Mouse (Mus musculus): ENCODE results near the gene Hnrnpll. TPM values are rescaled to one million over a fixed set of nuclear protein-coding genes. Genes with fewer than 3 reads are reported as not detected.

Hnrnpll gene
- polyA plus RNA-seq, 1 experiment from 2014 or later, result 57.2 TPM

- ATAC-seq (replicated peaks; ENCODE audit: low FRiP score) (no peak), DNase-seq (ENCODE audit: low spot score) (no peak)
- Histone ChIP-seq H3K9me3 (ENCODE audit: control insufficient read depth, low read length) (no peaks in the 10 kb centered on the region), H3K9ac (ENCODE audit: low read depth, low read length) (no peak overlapping the region), H3K27me3 (replicated peaks; ENCODE audit: control insufficient read depth, insufficient read depth, low read length) (no peaks in the 10 kb centered on the region), H3K4me3 (ENCODE audit: low read depth, low read length) (no peak overlapping the region), H3K36me3 (ENCODE audit: control insufficient read depth, insufficient read depth, low read length) (peaks cover 32% of the 10 kb centered on the region), H3K4me1 (replicated peaks; ENCODE audit: control insufficient read depth, insufficient read depth, low read length) (no peaks in the 10 kb centered on the region), H3K27ac (ENCODE audit: low read depth, low read length) (no peak overlapping the region), H3K4me2 (no peak overlapping the region)
- 73% methylated on average over 7 of the region's 7 CpGs for WGBS
These were observed 13.9 kb downstream of the Hnrnpll start for GRCm38 (mm10) chr17:80048230-80048629.

GRCm38 (mm10) chr17:80041739-80042138 is 20.4 kb downstream of the Hnrnpll start:
- H3K36me3 ChIP-seq (ENCODE audit: control insufficient read depth, insufficient read depth, low read length), result peaks cover 10% of the 10 kb centered on the region
- no peak for ATAC-seq (replicated peaks; ENCODE audit: low FRiP score)
- no peak overlapping the region for H3K27ac ChIP-seq (ENCODE audit: low read depth, low read length)
- WGBS, result 88% methylated on average over 1 of the region's 1 CpGs
- DNase-seq (ENCODE audit: low spot score), result no peak
- no peaks in the 10 kb centered on the region for H3K27me3 ChIP-seq (replicated peaks; ENCODE audit: control insufficient read depth, insufficient read depth, low read length)
- no peak overlapping the region for H3K9ac ChIP-seq (ENCODE audit: low read depth, low read length)
- no peaks in the 10 kb centered on the region for H3K9me3 ChIP-seq (ENCODE audit: control insufficient read depth, low read length)
- no peak overlapping the region for H3K4me3 ChIP-seq (ENCODE audit: low read depth, low read length)
- no peaks in the 10 kb centered on the region for H3K4me1 ChIP-seq (replicated peaks; ENCODE audit: control insufficient read depth, insufficient read depth, low read length)
- no peak overlapping the region for H3K4me2 ChIP-seq

- Histone ChIP-seq H3K4me2 (no peak overlapping the region), H3K9me3 (ENCODE audit: control insufficient read depth, low read length) (no peaks in the 10 kb centered on the region), H3K27ac (ENCODE audit: low read depth, low read length) (no peak overlapping the region), H3K9ac (ENCODE audit: low read depth, low read length) (no peak overlapping the region), H3K4me3 (ENCODE audit: low read depth, low read length) (no peak overlapping the region), H3K36me3 (ENCODE audit: control insufficient read depth, insufficient read depth, low read length) (peaks cover 19% of the 10 kb centered on the region; the same call in 1 of the 2 replicates), H3K27me3 (replicated peaks; ENCODE audit: control insufficient read depth, insufficient read depth, low read length) (no peaks in the 10 kb centered on the region), H3K4me1 (replicated peaks; ENCODE audit: control insufficient read depth, insufficient read depth, low read length) (no peaks in the 10 kb centered on the region)
- DNase-seq (ENCODE audit: low spot score) (no peak), ATAC-seq (replicated peaks; ENCODE audit: low FRiP score) (no peak)
- 92% methylated on average over 6 of the region's 6 CpGs for WGBS
These were observed 33.5 kb downstream of the Hnrnpll start for GRCm38 (mm10) chr17:80028675-80029074.

- H3K9me3 ChIP-seq (ENCODE audit: control insufficient read depth, low read length), result no peaks in the 10 kb centered on the region
- H3K9ac ChIP-seq (ENCODE audit: low read depth, low read length), result no peak overlapping the region
- ATAC-seq (replicated peaks; ENCODE audit: low FRiP score) (no peak; the same call in 1 of the 2 replicates), DNase-seq (ENCODE audit: low spot score) (no peak)
- no peaks in the 10 kb centered on the region for H3K27me3 ChIP-seq (replicated peaks; ENCODE audit: control insufficient read depth, insufficient read depth, low read length)
- no peak overlapping the region for H3K4me2 ChIP-seq
- peaks cover 10% of the 10 kb centered on the region; the same call in 1 of the 2 replicates for H3K36me3 ChIP-seq (ENCODE audit: control insufficient read depth, insufficient read depth, low read length)
- no peak overlapping the region for H3K27ac ChIP-seq (ENCODE audit: low read depth, low read length)
- no peak overlapping the region for H3K4me3 ChIP-seq (ENCODE audit: low read depth, low read length)
- H3K4me1 ChIP-seq (replicated peaks; ENCODE audit: control insufficient read depth, insufficient read depth, low read length), result no peaks in the 10 kb centered on the region
- whole genome bisulfite sequencing, result 87% methylated on average over 5 of the region's 5 CpGs
These were observed 35.8 kb downstream of the Hnrnpll start for GRCm38 (mm10) chr17:80026189-80026936.

GRCm38 (mm10) chr17:80022090-80022489 is 40.0 kb downstream of the Hnrnpll start:
- ATAC-seq (replicated peaks; ENCODE audit: low FRiP score), result no peak
- Histone ChIP-seq H3K4me3 (ENCODE audit: low read depth, low read length) (no peak overlapping the region), H3K9me3 (ENCODE audit: control insufficient read depth, low read length) (no peaks in the 10 kb centered on the region), H3K4me1 (replicated peaks; ENCODE audit: control insufficient read depth, insufficient read depth, low read length) (peaks cover 17% of the 10 kb centered on the region), H3K36me3 (ENCODE audit: control insufficient read depth, insufficient read depth, low read length) (no peaks in the 10 kb centered on the region), H3K27me3 (replicated peaks; ENCODE audit: control insufficient read depth, insufficient read depth, low read length) (no peaks in the 10 kb centered on the region), H3K4me2 (no peak overlapping the region), H3K9ac (ENCODE audit: low read depth, low read length) (no peak overlapping the region), H3K27ac (ENCODE audit: low read depth, low read length) (no peak overlapping the region)
- 79% methylated on average over 5 of the region's 5 CpGs for WGBS
- DNase-seq (ENCODE audit: low spot score), result no peak

- DNase-seq (ENCODE audit: low spot score) (no peak), ATAC-seq (replicated peaks; ENCODE audit: low FRiP score) (no peak)
- Histone ChIP-seq H3K4me2 (no peak overlapping the region), H3K4me1 (replicated peaks; ENCODE audit: control insufficient read depth, insufficient read depth, low read length) (peaks cover 17% of the 10 kb centered on the region), H3K4me3 (ENCODE audit: low read depth, low read length) (no peak overlapping the region), H3K27me3 (replicated peaks; ENCODE audit: control insufficient read depth, insufficient read depth, low read length) (no peaks in the 10 kb centered on the region), H3K9me3 (ENCODE audit: control insufficient read depth, low read length) (no peaks in the 10 kb centered on the region), H3K27ac (ENCODE audit: low read depth, low read length) (no peak overlapping the region), H3K36me3 (ENCODE audit: control insufficient read depth, insufficient read depth, low read length) (no peaks in the 10 kb centered on the region), H3K9ac (ENCODE audit: low read depth, low read length) (no peak overlapping the region)
- 56% methylated on average over 2 of the region's 2 CpGs for WGBS
These were observed 41.6 kb downstream of the Hnrnpll start for GRCm38 (mm10) chr17:80020495-80020894.

- Histone ChIP-seq H3K36me3 (ENCODE audit: control insufficient read depth, insufficient read depth, low read length) (no peaks in the 10 kb centered on the region), H3K4me3 (ENCODE audit: low read depth, low read length) (peak overlapping the region; percentile 25), H3K27ac (ENCODE audit: low read depth, low read length) (no peak overlapping the region), H3K27me3 (replicated peaks; ENCODE audit: control insufficient read depth, insufficient read depth, low read length) (no peaks in the 10 kb centered on the region), H3K9me3 (ENCODE audit: control insufficient read depth, low read length) (no peaks in the 10 kb centered on the region), H3K4me1 (replicated peaks; ENCODE audit: control insufficient read depth, insufficient read depth, low read length) (peaks cover 26% of the 10 kb centered on the region), H3K4me2 (peak overlapping the region; percentile 69), H3K9ac (ENCODE audit: low read depth, low read length) (peak overlapping the region; percentile 7; the same call in 1 of the 2 replicates)
- peak; percentile 48 for ATAC-seq (replicated peaks; ENCODE audit: low FRiP score)
- DNase-seq (ENCODE audit: low spot score), result peak; percentile 59
- 12% methylated on average over 22 of the region's 22 CpGs for WGBS
These were observed 43.1 kb downstream of the Hnrnpll start for GRCm38 (mm10) chr17:80018976-80019541.

GRCm38 (mm10) chr17:80018239-80018975 is 43.7 kb downstream of the Hnrnpll start:
- Histone ChIP-seq H3K4me2 (peak overlapping the region; percentile 69), H3K9me3 (ENCODE audit: control insufficient read depth, low read length) (no peaks in the 10 kb centered on the region), H3K4me1 (replicated peaks; ENCODE audit: control insufficient read depth, insufficient read depth, low read length) (peaks cover 31% of the 10 kb centered on the region), H3K36me3 (ENCODE audit: control insufficient read depth, insufficient read depth, low read length) (no peaks in the 10 kb centered on the region), H3K27me3 (replicated peaks; ENCODE audit: control insufficient read depth, insufficient read depth, low read length) (no peaks in the 10 kb centered on the region), H3K4me3 (ENCODE audit: low read depth, low read length) (no peak overlapping the region; the same call in 1 of the 2 replicates), H3K27ac (ENCODE audit: low read depth, low read length) (no peak overlapping the region), H3K9ac (ENCODE audit: low read depth, low read length) (no peak overlapping the region; the same call in 1 of the 2 replicates)
- ATAC-seq (replicated peaks; ENCODE audit: low FRiP score), result peak; percentile 25; the same call in 1 of the 2 replicates
- no peak for DNase-seq (ENCODE audit: low spot score)
- 44% methylated on average over 12 of the region's 12 CpGs for WGBS
